Mouse (Mus musculus): ENCODE data around the gene Atox1.
"Not testable (repeated sequence)": the region's sequence is repeated elsewhere in the genome, so short reads cannot be mapped to it uniquely, and the experiment has no call there.

Gene Atox1

GRCm38 (mm10) chr11:55450311-55450710 is 10.7 kb downstream of the Atox1 start:
- DNase-seq (ENCODE audit: low spot score in 2 of 2), result no peak

GRCm38 (mm10) chr11:55449531-55449930 is 11.5 kb downstream of the Atox1 start:
- DNase-seq (ENCODE audit: low spot score in 2 of 2), result no peak

GRCm38 (mm10) chr11:55446579-55446978 is 14.5 kb downstream of the Atox1 start:
- peak; percentile 84 to 88 for DNase-seq (ENCODE audit: low spot score in 2 of 2)

GRCm38 (mm10) chr11:55444772-55445171 is 16.3 kb downstream of the Atox1 start:
- DNase-seq (ENCODE audit: low spot score in 2 of 2), result peak in 1 of 2 experiments; percentile 67

GRCm38 (mm10) chr11:55439718-55440117 is 21.3 kb downstream of the Atox1 start:
- DNase-seq (ENCODE audit: low spot score in 2 of 2), result no peak

GRCm38 (mm10) chr11:55438031-55438430 is 23.0 kb downstream of the Atox1 start:
- peak in 1 of 2 experiments; percentile 37 for DNase-seq (ENCODE audit: low spot score in 2 of 2)

- no peak for DNase-seq (ENCODE audit: low spot score in 2 of 2)
Observed at GRCm38 (mm10) chr11:55436089-55436488, 24.9 kb downstream of the Atox1 start.

GRCm38 (mm10) chr11:55432981-55433380 is 28.1 kb downstream of the Atox1 start:
- no peak for DNase-seq (ENCODE audit: low spot score in 2 of 2)

GRCm38 (mm10) chr11:55429973-55430372 is 31.1 kb downstream of the Atox1 start:
- no peak for DNase-seq (ENCODE audit: low spot score in 2 of 2)

- no peak for DNase-seq (ENCODE audit: low spot score in 2 of 2)
Observed at GRCm38 (mm10) chr11:55428186-55429012, 32.6 kb downstream of the Atox1 start.

GRCm38 (mm10) chr11:55424746-55425360 is 36.2 kb downstream of the Atox1 start:
- no peak for DNase-seq (ENCODE audit: low spot score in 2 of 2)

GRCm38 (mm10) chr11:55423756-55424155 is 37.3 kb downstream of the Atox1 start:
- no peak for DNase-seq (ENCODE audit: low spot score in 2 of 2)

GRCm38 (mm10) chr11:55422978-55423377 is 38.1 kb downstream of the Atox1 start, which contains the start of gene Sparc:
Gene Sparc (minus strand): TSS chr11:55423183.
- no peak for DNase-seq (ENCODE audit: low spot score in 2 of 2)

- no peak for DNase-seq (ENCODE audit: low spot score in 2 of 2)
Observed at GRCm38 (mm10) chr11:55419678-55420307, 41.2 kb downstream of the Atox1 start.

GRCm38 (mm10) chr11:55419296-55419677 is 41.8 kb downstream of the Atox1 start:
- DNase-seq (ENCODE audit: low spot score in 2 of 2), result peak; percentile 16 to 19

GRCm38 (mm10) chr11:55418704-55419061 is 42.4 kb downstream of the Atox1 start:
- DNase-seq (ENCODE audit: low spot score in 2 of 2), result no peak

GRCm38 (mm10) chr11:55417898-55418703 is 42.9 kb downstream of the Atox1 start:
- no peak for DNase-seq (ENCODE audit: low spot score in 2 of 2)

- DNase-seq (ENCODE audit: low spot score in 2 of 2), result no peak
Observed at GRCm38 (mm10) chr11:55416609-55417265, 44.3 kb downstream of the Atox1 start.

- not testable (repeated sequence) for DNase-seq (ENCODE audit: low spot score in 2 of 2)
Observed at GRCm38 (mm10) chr11:55415731-55416130, 45.3 kb downstream of the Atox1 start.

- DNase-seq (ENCODE audit: low spot score in 2 of 2), result no peak
Observed at GRCm38 (mm10) chr11:55415036-55415704, 45.9 kb downstream of the Atox1 start.

GRCm38 (mm10) chr11:55414314-55414713 is 46.7 kb downstream of the Atox1 start:
- no peak for DNase-seq (ENCODE audit: low spot score in 2 of 2)
